24 mouse cellular contexts compared by ENCODE assay signal in the genomic region with DNA sequence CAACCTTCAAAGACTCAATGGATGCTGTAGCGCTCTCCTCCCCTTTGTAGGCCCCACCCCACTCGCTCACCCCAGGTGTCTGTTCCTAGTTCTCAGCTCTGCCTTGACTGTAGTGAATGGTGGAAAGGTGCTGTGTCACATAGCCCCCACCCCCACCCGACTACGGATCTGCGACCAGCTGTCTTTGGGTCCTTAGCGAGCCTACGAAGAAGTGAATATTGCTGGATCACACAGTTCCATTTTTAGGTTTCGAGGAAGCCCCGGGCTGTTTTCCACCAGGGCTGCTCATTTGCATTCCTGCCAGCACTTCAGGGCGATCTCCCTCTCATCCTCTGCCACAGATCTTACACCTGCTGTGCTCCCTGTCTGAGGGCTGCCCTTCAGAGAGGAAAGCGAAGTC. TPM values are rescaled to one million over a fixed set of nuclear protein-coding genes. Genes with fewer than 3 reads are reported as not detected.
A peak's percentile ranks its signal among the peaks of the same experiment; 100 is the strongest.
DNase-seq lines count a peak whose midpoint lies in the region; TF ChIP-seq lines count a peak whose summit lies in the region.
"Had no signal": no experiment of that assay in that cellular context is flagged by ENCODE, and none has a peak within 500 bp of the region (broad histone marks: within the 10 kb centered on the region; RNA-seq: fewer than 3 reads in every experiment).

No protein-coding gene starts in this region.

- H3K36me3 ChIP-seq in thymus, adult 2 months (ENCODE audit: control insufficient read depth, insufficient read depth, low read length) = no peaks in the 10 kb centered on the region
- H3K36me3 ChIP-seq: forebrain, embryonic 10.5 days; heart, embryonic 13.5 days; hindbrain, embryonic 15.5 days; intestine, embryonic 15.5 days; kidney, embryonic 15.5 days; limb, embryonic 15.5 days; liver, embryonic 15.5 days; midbrain, embryonic 10.5 days had no signal

- H3K4me1 ChIP-seq in thymus, adult 2 months (replicated peaks; ENCODE audit: control insufficient read depth, insufficient read depth, low read length) = peaks cover 30% of the 10 kb centered on the region

- H3K27ac ChIP-seq in thymus, adult 2 months (ENCODE audit: control insufficient read depth, insufficient read depth, low read length) = peak overlapping the region; percentile 15; the same call in 1 of the 2 replicates
- H3K27ac ChIP-seq: forebrain, embryonic 10.5 days; heart, embryonic 13.5 days; hindbrain, embryonic 15.5 days; intestine, embryonic 15.5 days; kidney, embryonic 15.5 days; left cerebral cortex, adult 2 months; limb, embryonic 15.5 days; liver, embryonic 15.5 days; macrophage; midbrain, embryonic 10.5 days had no signal

- peak; percentile 48 to 54 for DNase-seq in left cerebral cortex, postnatal 14 days (ENCODE audit: low spot score in 2 of 2)
- no peak for DNase-seq in left cerebral cortex, postnatal 4 days
- DNase-seq in thymus, adult 2 months = no peak
- no peak for DNase-seq in thymus, adult 18-20 months
- DNase-seq in ES-CJ7 (ENCODE audit: low read depth, low spot score) = peak; percentile 51
- DNase-seq in gastrocnemius, postnatal 25 days = peak; percentile 41
- no peak for DNase-seq in cerebellum, adult 18-20 months
- DNase-seq in kidney, adult 11 months = no peak
- DNase-seq: adrenal gland, adult 2 months; heart, adult 11 months; kidney, postnatal 4 days; layer of hippocampus, adult 9-11 months; retina, postnatal 1 day had no signal

- no peak for TF ChIP-seq POLR2A in thymus, adult 2 months (IDR thresholded peaks at IDR 0.05; ENCODE audit: control insufficient read depth, extremely low read depth, insufficient read depth, low read length, poor library complexity)

- intact Hi-C loops in left cerebral cortex, postnatal 14 days (cut with DNase I) = loop anchor here (5.0 kb wide), 3 partner anchors 41 to 136 kb away; partner anchors contain the start of gene Sstr3
- intact Hi-C loops in left cerebral cortex, postnatal 4 days (cut with DNase I) = loop anchor here (5.0 kb wide), 1 partner anchor 136 kb away; no protein-coding TSS in a partner anchor

- no peaks in the 10 kb centered on the region for H3K27me3 ChIP-seq in thymus, adult 2 months (ENCODE audit: control insufficient read depth, insufficient read depth, low read length)
- H3K27me3 ChIP-seq: hindbrain, embryonic 15.5 days; intestine, embryonic 15.5 days had no signal

- WGBS in thymus, adult 2 months = 28% methylated on average over 11 of the region's 11 CpGs

- H3K4me3 ChIP-seq in thymus, adult 2 months (ENCODE audit: control insufficient read depth, insufficient read depth, low read length) = no peak overlapping the region
- H3K4me3 ChIP-seq: forebrain, embryonic 10.5 days; heart, embryonic 13.5 days; hindbrain, embryonic 15.5 days; intestine, embryonic 15.5 days; kidney, embryonic 15.5 days; left cerebral cortex, adult 2 months; limb, embryonic 15.5 days; liver, embryonic 15.5 days; midbrain, embryonic 10.5 days had no signal

- no peak for TF ChIP-seq CTCF in thymus, adult 2 months (IDR thresholded peaks at IDR 0.05; ENCODE audit: borderline replicate concordance, control insufficient read depth, extremely low read depth, insufficient read depth, low read length, poor library complexity)

RNA-seq across cellular contexts. Expression of gene Rac2, which starts 10.8 kb away (rescaled TPM):
- 1 to 10 TPM; 2.3 to 4.6 TPM for total RNA-seq in left cerebral cortex, postnatal 14 days (2021)
- total RNA-seq in left cerebral cortex, postnatal 4 days (2021) = 1 to 10 TPM; 1.4 to 4.2 TPM
- 1,833 and 1,914 TPM in 2 replicates for polyA plus RNA-seq in thymus, adult 2 months (2012; rRNA removed)
- total RNA-seq in gastrocnemius, postnatal 25 days (2021) = 1 to 10 TPM in 1 of 2 experiments, under 1 TPM in 1; 0.43 to 3.4 TPM

RNA-seq across cellular contexts. Expression of gene Cyth4, which starts 13.5 kb away (rescaled TPM):
- 10 to 100 TPM; 11.6 to 12.3 TPM for total RNA-seq in left cerebral cortex, postnatal 14 days (2021)
- total RNA-seq in left cerebral cortex, postnatal 4 days (2021) = 1 to 10 TPM; 3.9 to 6.0 TPM
- 81.1 and 83.6 TPM in 2 replicates for polyA plus RNA-seq in thymus, adult 2 months (2012; rRNA removed)
- total RNA-seq in gastrocnemius, postnatal 25 days (2021) = 1 to 10 TPM; 2.4 to 2.8 TPM

RNA-seq across cellular contexts. Expression of gene Sstr3, which starts 38.9 kb away (rescaled TPM):
- 10 to 100 TPM; 16.7 to 20.6 TPM for total RNA-seq in left cerebral cortex, postnatal 14 days (2021)
- 1 to 10 TPM; 5.5 to 6.5 TPM for total RNA-seq in left cerebral cortex, postnatal 4 days (2021)
- polyA plus RNA-seq in thymus, adult 2 months (2012; rRNA removed) = 1.6 and 2.2 TPM in 2 replicates
- total RNA-seq in gastrocnemius, postnatal 25 days (2021) = not detected
- total RNA-seq: heart, postnatal 25 days had no signal
- polyA plus RNA-seq: heart, embryonic 13.5 days; liver, embryonic 15.5 days; macrophage had no signal

RNA-seq across cellular contexts. Expression of gene C1qtnf6, which starts 52.1 kb away (rescaled TPM):
- total RNA-seq in left cerebral cortex, postnatal 14 days (2021) = 1 to 10 TPM; 7.7 to 9.0 TPM
- 10 to 100 TPM; 12.2 to 13.4 TPM for total RNA-seq in left cerebral cortex, postnatal 4 days (2021)
- 12.5 and 13.5 TPM in 2 replicates for polyA plus RNA-seq in thymus, adult 2 months (2012; rRNA removed)
- 10 to 100 TPM; 16.4 to 16.8 TPM for total RNA-seq in gastrocnemius, postnatal 25 days (2021)

Comparison
In these comparisons a context has a peak if more than half of its experiments do, and no peak if none do; other contexts are left out.
1. DNase-seq: peak in left cerebral cortex, postnatal 14 days (2 of 2), ES-CJ7 (single experiment) and gastrocnemius, postnatal 25 days (single experiment); none in left cerebral cortex, postnatal 4 days (single experiment), thymus, adult 2 months (single experiment), thymus, adult 18-20 months (0 of 2), cerebellum, adult 18-20 months (0 of 2) and kidney, adult 11 months (single experiment).
2. RNA of gene Sstr3, which starts 38.9 kb away (total RNA-seq): 16.7 to 20.6 TPM in left cerebral cortex, postnatal 14 days and 5.5 to 6.5 TPM in left cerebral cortex, postnatal 4 days; not detected in gastrocnemius, postnatal 25 days; every median in the first group is over 4 times any median in the second.